Mouse (Mus musculus): Measurements from ENCODE around the gene Cd36. TPM values are rescaled to one million over a fixed set of nuclear protein-coding genes. Genes with fewer than 3 reads are reported as not detected.

The Cd36 gene
- 1 to 10 TPM in 1 of 2 experiments, under 1 TPM in 1; 0.33 to 2.5 TPM for polyA plus RNA-seq (2017; shearing (Covaris generic))

DNA sequence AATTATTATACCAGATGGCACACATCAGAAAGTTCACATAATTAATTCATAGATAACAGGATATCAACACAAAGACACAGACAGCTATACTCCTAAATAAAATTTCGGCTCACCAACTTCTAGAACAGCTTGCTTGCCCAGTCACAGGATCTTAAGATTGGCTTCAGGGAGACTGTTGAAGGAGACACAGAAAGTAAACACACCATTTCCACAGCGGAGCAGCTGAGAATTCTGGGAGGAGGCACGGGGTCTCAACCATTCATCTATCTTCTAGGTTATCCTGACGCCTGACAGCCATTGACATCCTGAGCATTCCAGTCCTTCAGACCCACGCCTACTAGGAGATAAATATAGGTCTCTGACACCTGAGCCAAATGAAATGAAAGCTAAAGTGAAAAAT is at the start of gene Cd36:
Cd36 (minus strand) TSS at position 204 of the 400 bp plus-strand sequence.

Other genes starting within 250 kb of the Cd36 start
- not detected for gene Gnat3, start 73.7 kb upstream of the Cd36 start, polyA plus RNA-seq (2017; shearing (Covaris generic))